Mouse (Mus musculus) lung, adult 2 months (tissue): Measurements from ENCODE around the gene Prom1.

Source experiments
- CTCF ChIP-seq: fragments of 200-500 bp; IDR thresholded peaks from 2 replicates; pipeline ENCODE4 v1.5.1; 2011; ENCODE audit warnings: mild to moderate bottlenecking, low read length, control low read depth; ENCODE audit not compliant: insufficient read depth
- POLR2A ChIP-seq: fragments of 200-500 bp; IDR thresholded peaks from 2 replicates; pipeline ENCODE4 v1.6.1; 2011; ENCODE audit warnings: low read depth, mild to moderate bottlenecking, control low read depth, low read length, borderline replicate concordance; ENCODE audit errors: extremely low read depth

- TF ChIP-seq CTCF (no peak), POLR2A (no peak)
Measured at GRCm38 (mm10) chr5:43953241-43953640, 148.6 kb downstream of the Prom1 start.
